Mouse (Mus musculus): Measurements from ENCODE around the gene Arl13b. TPM values are rescaled to one million over a fixed set of nuclear protein-coding genes. Genes with fewer than 3 reads are reported as not detected.
A peak's percentile ranks its signal among the peaks of the same experiment; 100 is the strongest.

Gene Arl13b
- polyA plus RNA-seq, 1 experiment from 2014 or later, result 10.7 TPM

- Histone ChIP-seq H3K36me3 (ENCODE audit: control insufficient read depth, insufficient read depth, low read length) (no peaks in the 10 kb centered on the region), H3K9me3 (ENCODE audit: control insufficient read depth, low read length) (no peaks in the 10 kb centered on the region), H3K27ac (ENCODE audit: low read depth, low read length) (no peak overlapping the region), H3K27me3 (replicated peaks; ENCODE audit: control insufficient read depth, insufficient read depth, low read length) (no peaks in the 10 kb centered on the region), H3K9ac (ENCODE audit: low read depth, low read length) (no peak overlapping the region), H3K4me2 (no peak overlapping the region), H3K4me1 (replicated peaks; ENCODE audit: control insufficient read depth, insufficient read depth, low read length) (peaks cover 8% of the 10 kb centered on the region), H3K4me3 (ENCODE audit: low read depth, low read length) (no peak overlapping the region)
- DNase-seq (ENCODE audit: low spot score) (no peak), ATAC-seq (replicated peaks; ENCODE audit: low FRiP score) (no peak)
- WGBS, result 84% methylated on average over 2 of the region's 2 CpGs
These were observed 14.8 kb downstream of the Arl13b start for GRCm38 (mm10) chr16:62832027-62832426.

GRCm38 (mm10) chr16:62826156-62827001 lies 20.5 kb downstream of the Arl13b start:
- no peak overlapping the region for H3K4me3 ChIP-seq (ENCODE audit: low read depth, low read length)
- no peaks in the 10 kb centered on the region for H3K9me3 ChIP-seq (ENCODE audit: control insufficient read depth, low read length)
- ATAC-seq (replicated peaks; ENCODE audit: low FRiP score), result no peak
- no peaks in the 10 kb centered on the region for H3K4me1 ChIP-seq (replicated peaks; ENCODE audit: control insufficient read depth, insufficient read depth, low read length)
- 70% methylated on average over 12 of the region's 12 CpGs for WGBS
- H3K4me2 ChIP-seq, result no peak overlapping the region
- H3K36me3 ChIP-seq (ENCODE audit: control insufficient read depth, insufficient read depth, low read length), result no peaks in the 10 kb centered on the region
- H3K27ac ChIP-seq (ENCODE audit: low read depth, low read length), result no peak overlapping the region
- H3K27me3 ChIP-seq (replicated peaks; ENCODE audit: control insufficient read depth, insufficient read depth, low read length), result no peaks in the 10 kb centered on the region
- no peak for DNase-seq (ENCODE audit: low spot score)
- H3K9ac ChIP-seq (ENCODE audit: low read depth, low read length), result no peak overlapping the region

DNA sequence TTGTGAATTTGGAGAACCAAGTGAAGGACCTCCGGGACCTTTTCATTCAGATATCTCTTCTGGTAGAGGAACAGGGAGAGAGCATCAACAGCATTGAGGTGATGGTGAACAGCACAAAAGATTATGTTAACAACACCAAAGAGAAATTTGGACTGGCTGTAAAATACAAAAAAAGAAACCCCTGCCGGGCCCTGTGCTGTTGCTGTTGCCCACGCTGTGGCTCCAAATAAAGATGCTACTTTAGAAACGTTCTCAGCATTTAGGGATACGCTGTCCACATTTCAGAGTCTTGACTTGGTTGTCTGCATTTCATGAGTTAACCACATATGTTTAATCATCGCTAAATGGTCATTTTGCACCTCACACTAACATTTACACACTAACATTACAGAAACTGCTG lies 24.4 kb downstream of the Arl13b start:
- no peaks in the 10 kb centered on the region for H3K36me3 ChIP-seq (ENCODE audit: control insufficient read depth, insufficient read depth, low read length)
- H3K27ac ChIP-seq (ENCODE audit: low read depth, low read length), result no peak overlapping the region
- ATAC-seq (replicated peaks; ENCODE audit: low FRiP score) (no peak), DNase-seq (ENCODE audit: low spot score) (no peak)
- H3K4me3 ChIP-seq (ENCODE audit: low read depth, low read length), result no peak overlapping the region
- WGBS, result 89% methylated on average over 6 of the region's 6 CpGs
- H3K4me1 ChIP-seq (replicated peaks; ENCODE audit: control insufficient read depth, insufficient read depth, low read length), result no peaks in the 10 kb centered on the region
- no peak overlapping the region for H3K4me2 ChIP-seq
- H3K9me3 ChIP-seq (ENCODE audit: control insufficient read depth, low read length), result no peaks in the 10 kb centered on the region
- no peak overlapping the region for H3K9ac ChIP-seq (ENCODE audit: low read depth, low read length)
- H3K27me3 ChIP-seq (replicated peaks; ENCODE audit: control insufficient read depth, insufficient read depth, low read length), result no peaks in the 10 kb centered on the region

- 73% methylated on average over 5 of the region's 5 CpGs for WGBS
- Histone ChIP-seq H3K27ac (ENCODE audit: low read depth, low read length) (no peak within 1 kb of the TSS), H3K4me1 (replicated peaks; ENCODE audit: control insufficient read depth, insufficient read depth, low read length) (no peaks in the 10 kb centered on the region), H3K4me2 (no peak within 1 kb of the TSS), H3K9me3 (ENCODE audit: control insufficient read depth, low read length) (no peaks in the 10 kb centered on the region), H3K9ac (ENCODE audit: low read depth, low read length) (no peak within 1 kb of the TSS), H3K27me3 (replicated peaks; ENCODE audit: control insufficient read depth, insufficient read depth, low read length) (no peaks in the 10 kb centered on the region), H3K36me3 (ENCODE audit: control insufficient read depth, insufficient read depth, low read length) (no peaks in the 10 kb centered on the region), H3K4me3 (ENCODE audit: low read depth, low read length) (no peak within 1 kb of the TSS)
- ATAC-seq (replicated peaks; ENCODE audit: low FRiP score), result no peak
- no peak for DNase-seq (ENCODE audit: low spot score)
These were observed 32.3 kb downstream of the Arl13b start, which contains the start of gene Stx19 for GRCm38 (mm10) chr16:62814491-62814890. Stx19 (plus strand) TSS chr16:62814676.

- Histone ChIP-seq H3K27ac (ENCODE audit: low read depth, low read length) (no peak overlapping the region), H3K36me3 (ENCODE audit: control insufficient read depth, insufficient read depth, low read length) (no peaks in the 10 kb centered on the region), H3K4me1 (replicated peaks; ENCODE audit: control insufficient read depth, insufficient read depth, low read length) (no peaks in the 10 kb centered on the region), H3K9me3 (ENCODE audit: control insufficient read depth, low read length) (no peaks in the 10 kb centered on the region), H3K9ac (ENCODE audit: low read depth, low read length) (no peak overlapping the region), H3K4me2 (no peak overlapping the region), H3K27me3 (replicated peaks; ENCODE audit: control insufficient read depth, insufficient read depth, low read length) (no peaks in the 10 kb centered on the region), H3K4me3 (ENCODE audit: low read depth, low read length) (no peak overlapping the region)
- DNase-seq (ENCODE audit: low spot score) (no peak), ATAC-seq (replicated peaks; ENCODE audit: low FRiP score) (no peak)
- WGBS, result 85% methylated on average over 5 of the region's 5 CpGs
These were observed 33.0 kb downstream of the Arl13b start for GRCm38 (mm10) chr16:62813790-62814189.

GRCm38 (mm10) chr16:62810855-62811254 lies 36.0 kb downstream of the Arl13b start:
- ATAC-seq (replicated peaks; ENCODE audit: low FRiP score), result peak; percentile 70
- Histone ChIP-seq H3K4me1 (replicated peaks; ENCODE audit: control insufficient read depth, insufficient read depth, low read length) (no peaks in the 10 kb centered on the region), H3K4me3 (ENCODE audit: low read depth, low read length) (no peak overlapping the region), H3K36me3 (ENCODE audit: control insufficient read depth, insufficient read depth, low read length) (no peaks in the 10 kb centered on the region), H3K9me3 (ENCODE audit: control insufficient read depth, low read length) (no peaks in the 10 kb centered on the region), H3K27ac (ENCODE audit: low read depth, low read length) (no peak overlapping the region), H3K4me2 (no peak overlapping the region), H3K9ac (ENCODE audit: low read depth, low read length) (no peak overlapping the region), H3K27me3 (replicated peaks; ENCODE audit: control insufficient read depth, insufficient read depth, low read length) (no peaks in the 10 kb centered on the region)
- no peak for DNase-seq (ENCODE audit: low spot score)
- WGBS, result 59% methylated on average over 4 of the region's 4 CpGs

DNA sequence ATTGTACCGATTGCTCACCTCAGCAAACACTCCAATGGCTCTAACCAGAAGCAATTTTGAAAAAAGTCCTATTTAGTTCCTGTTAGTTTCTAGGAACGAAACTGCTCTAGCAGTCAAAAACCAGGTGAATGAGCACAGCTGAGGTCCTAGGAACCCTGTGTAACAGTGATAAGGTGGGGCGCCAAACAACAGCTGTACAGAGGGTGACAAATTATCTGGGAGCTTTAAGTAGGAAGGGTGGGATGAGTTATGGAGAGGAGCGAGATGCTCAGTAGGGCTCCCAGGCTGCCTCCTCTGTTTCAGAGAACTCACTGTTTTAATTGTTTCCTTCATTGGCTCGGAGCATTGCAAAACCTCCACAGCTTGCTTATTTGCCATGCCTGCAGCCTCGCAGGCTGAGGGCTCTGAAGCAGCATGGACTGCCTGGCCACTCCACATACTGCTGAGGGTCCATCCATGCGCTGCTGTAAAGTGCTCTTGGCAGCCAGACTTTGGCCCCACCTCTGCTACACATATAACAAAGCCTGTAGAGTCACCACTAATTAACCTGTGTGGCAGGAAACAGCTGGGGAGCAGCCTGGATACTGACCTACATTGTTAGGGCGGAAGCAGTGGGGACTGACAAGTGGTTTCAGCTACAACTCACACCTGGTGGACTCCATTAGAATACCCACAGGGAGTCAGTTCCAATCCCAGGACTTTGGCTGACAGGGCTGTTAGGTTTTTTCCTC lies 39.4 kb downstream of the Arl13b start:
- DNase-seq (ENCODE audit: low spot score) (no peak), ATAC-seq (replicated peaks; ENCODE audit: low FRiP score) (no peak; the same call in 1 of the 2 replicates)
- H3K36me3 ChIP-seq (ENCODE audit: control insufficient read depth, insufficient read depth, low read length), result peaks cover 2% of the 10 kb centered on the region; the same call in 1 of the 2 replicates
- no peak overlapping the region for H3K27ac ChIP-seq (ENCODE audit: low read depth, low read length)
- H3K4me3 ChIP-seq (ENCODE audit: low read depth, low read length), result no peak overlapping the region
- H3K9me3 ChIP-seq (ENCODE audit: control insufficient read depth, low read length), result no peaks in the 10 kb centered on the region
- WGBS, result 70% methylated on average over 8 of the region's 8 CpGs
- H3K9ac ChIP-seq (ENCODE audit: low read depth, low read length), result no peak overlapping the region
- no peaks in the 10 kb centered on the region for H3K4me1 ChIP-seq (replicated peaks; ENCODE audit: control insufficient read depth, insufficient read depth, low read length)
- no peak overlapping the region for H3K4me2 ChIP-seq
- H3K27me3 ChIP-seq (replicated peaks; ENCODE audit: control insufficient read depth, insufficient read depth, low read length), result no peaks in the 10 kb centered on the region

DNA sequence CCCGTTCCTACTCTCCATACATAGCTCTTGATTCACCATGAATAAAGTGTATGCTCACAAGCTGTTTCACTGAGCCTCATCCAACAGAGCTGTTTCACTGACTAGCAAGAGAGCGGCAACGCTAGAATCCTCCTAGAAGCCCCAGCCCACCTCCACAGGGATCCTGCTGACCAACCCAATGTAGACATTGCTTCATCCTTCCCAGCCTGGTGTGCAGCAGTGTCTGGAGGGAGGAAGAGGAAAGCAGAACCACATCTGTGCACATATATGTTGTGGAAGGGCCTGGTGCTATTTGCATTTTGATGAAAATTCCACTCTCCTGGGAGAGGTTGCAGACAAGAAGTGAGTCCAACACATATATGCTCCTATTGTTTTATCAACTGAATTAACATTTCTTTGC lies 42.2 kb downstream of the Arl13b start:
- Histone ChIP-seq H3K9ac (ENCODE audit: low read depth, low read length) (no peak overlapping the region), H3K4me2 (no peak overlapping the region), H3K9me3 (ENCODE audit: control insufficient read depth, low read length) (no peaks in the 10 kb centered on the region), H3K27ac (ENCODE audit: low read depth, low read length) (no peak overlapping the region), H3K4me1 (replicated peaks; ENCODE audit: control insufficient read depth, insufficient read depth, low read length) (no peaks in the 10 kb centered on the region), H3K4me3 (ENCODE audit: low read depth, low read length) (no peak overlapping the region), H3K36me3 (ENCODE audit: control insufficient read depth, insufficient read depth, low read length) (peaks cover 2% of the 10 kb centered on the region; the same call in 1 of the 2 replicates), H3K27me3 (replicated peaks; ENCODE audit: control insufficient read depth, insufficient read depth, low read length) (no peaks in the 10 kb centered on the region)
- no peak for DNase-seq (ENCODE audit: low spot score)
- WGBS, result 93% methylated on average over 3 of the region's 3 CpGs
- no peak for ATAC-seq (replicated peaks; ENCODE audit: low FRiP score)

Data from liver, embryonic 11.5 days (tissue).